19 mouse cellular contexts compared by ENCODE assay signal in the genomic region with DNA sequence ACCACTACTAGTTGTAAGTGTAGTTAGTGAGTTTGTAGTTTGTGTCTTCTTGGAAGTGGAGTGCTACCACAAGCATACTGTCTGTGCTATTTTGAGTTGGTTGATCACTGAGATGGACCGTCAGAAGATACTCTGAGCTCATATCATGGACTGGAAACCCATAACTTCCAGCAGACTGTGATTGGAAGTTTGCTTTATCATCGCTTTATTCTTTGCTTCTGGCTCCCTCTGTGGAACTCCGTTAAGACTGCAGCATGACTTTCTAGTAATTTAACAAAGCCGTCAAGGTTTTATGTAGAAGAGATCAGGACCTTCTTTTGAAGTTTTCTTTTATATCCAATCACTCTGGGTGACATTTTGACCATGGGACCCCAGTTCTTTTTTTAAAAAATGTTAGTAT. TPM values are rescaled to one million over a fixed set of nuclear protein-coding genes. Genes with fewer than 3 reads are reported as not detected.
DNase-seq lines count a peak whose midpoint lies in the region; ATAC-seq and TF ChIP-seq lines count a peak whose summit lies in the region.
"Had no signal": no experiment of that assay in that cellular context is flagged by ENCODE, and none has a peak within 500 bp of the region (broad histone marks: within the 10 kb centered on the region; RNA-seq: fewer than 3 reads in every experiment).

No protein-coding gene starts in this region.

- no peak for ATAC-seq in forebrain, postnatal 0 days
- ATAC-seq in kidney, postnatal 0 days (replicated peaks; ENCODE audit: low FRiP score, low read depth): no peak
- no peak for ATAC-seq in stomach, postnatal 0 days (ENCODE audit: low FRiP score, low TSS enrichment)
- ATAC-seq: forebrain, embryonic 15.5 days; intestine, embryonic 16.5 days had no signal

- H3K27ac ChIP-seq in forebrain, postnatal 0 days (ENCODE audit: low read depth, low read length): no peak overlapping the region
- no peak overlapping the region for H3K27ac ChIP-seq in forebrain, embryonic 10.5 days
- no peak overlapping the region for H3K27ac ChIP-seq in kidney, postnatal 0 days
- no peak overlapping the region for H3K27ac ChIP-seq in stomach, postnatal 0 days (replicated peaks)
- H3K27ac ChIP-seq: forebrain, embryonic 15.5 days; heart, embryonic 10.5 days; hindbrain, embryonic 13.5 days; liver, embryonic 14.5 days had no signal

- no peak for TF ChIP-seq EP300 in stomach, postnatal 0 days (optimal IDR thresholded peaks at IDR 0.05)

- H3K4me2 ChIP-seq in forebrain, postnatal 0 days (ENCODE audit: low read depth): no peak overlapping the region
- no peak overlapping the region for H3K4me2 ChIP-seq in kidney, postnatal 0 days (ENCODE audit: low read length)
- H3K4me2 ChIP-seq in stomach, postnatal 0 days (replicated peaks; ENCODE audit: low read depth): no peak overlapping the region
- H3K4me2 ChIP-seq: forebrain, embryonic 15.5 days; hindbrain, embryonic 13.5 days had no signal

- no peak overlapping the region for H3K4me3 ChIP-seq in forebrain, postnatal 0 days (ENCODE audit: low read depth, low read length)
- H3K4me3 ChIP-seq in forebrain, embryonic 10.5 days: no peak overlapping the region
- no peak overlapping the region for H3K4me3 ChIP-seq in kidney, postnatal 0 days (replicated peaks; ENCODE audit: low read depth, low read length)
- H3K4me3 ChIP-seq in stomach, postnatal 0 days (ENCODE audit: low read depth, low read length): no peak overlapping the region
- H3K4me3 ChIP-seq: forebrain, embryonic 15.5 days; heart, embryonic 10.5 days; hindbrain, embryonic 13.5 days; myocyte had no signal

- 83% methylated on average over 4 of the region's 4 CpGs for WGBS in forebrain, postnatal 0 days
- 90% methylated on average over 4 of the region's 4 CpGs for WGBS in forebrain, embryonic 10.5 days
- WGBS in kidney, postnatal 0 days: 68% methylated on average over 4 of the region's 4 CpGs
- WGBS in stomach, postnatal 0 days: 62% methylated on average over 4 of the region's 4 CpGs

- peak; percentile 51 for TF ChIP-seq CTCF in forebrain, postnatal 0 days (IDR thresholded peaks at IDR 0.05; ENCODE audit: low read depth)
- TF ChIP-seq CTCF in kidney, postnatal 0 days (IDR thresholded peaks at IDR 0.05; ENCODE audit: low read depth): peak; percentile 57
- peak; percentile 68 for TF ChIP-seq CTCF in stomach, postnatal 0 days (IDR thresholded peaks at IDR 0.05; ENCODE audit: low read depth)

- no peak for DNase-seq in forebrain, postnatal 0 days
- DNase-seq in forebrain, embryonic 10.5 days (ENCODE audit: extremely low spot score, low spot score): no peak
- peak; percentile 66 for DNase-seq in kidney, postnatal 0 days (ENCODE audit: low spot score)
- DNase-seq in kidney, postnatal 10 days: no peak
- DNase-seq in lung, postnatal 10 days: peak; percentile 43
- DNase-seq in lung, postnatal 4 days: no peak
- no peak for DNase-seq in stomach, postnatal 0 days (ENCODE audit: low spot score)
- DNase-seq in spleen, postnatal 4 days (ENCODE audit: low spot score in 2 of 2): no peak
- DNase-seq: cerebellum, adult 9-10 months; heart, postnatal 14 days; midbrain, embryonic 14.5 days; thymus, postnatal 25 days had no signal

- H3K9me3 ChIP-seq in forebrain, postnatal 0 days (ENCODE audit: low read length): no peaks in the 10 kb centered on the region
- H3K9me3 ChIP-seq in forebrain, embryonic 10.5 days: no peaks in the 10 kb centered on the region
- no peaks in the 10 kb centered on the region for H3K9me3 ChIP-seq in kidney, postnatal 0 days (replicated peaks; ENCODE audit: low read length)
- H3K9me3 ChIP-seq in stomach, postnatal 0 days (ENCODE audit: control insufficient read depth, low read length): no peaks in the 10 kb centered on the region
- H3K9me3 ChIP-seq: forebrain, embryonic 15.5 days; G1E; heart, embryonic 10.5 days; hindbrain, embryonic 13.5 days had no signal

- H3K4me1 ChIP-seq in forebrain, postnatal 0 days (ENCODE audit: insufficient read depth): no peaks in the 10 kb centered on the region
- H3K4me1 ChIP-seq in forebrain, embryonic 10.5 days: no peaks in the 10 kb centered on the region; the same call in 1 of the 2 replicates
- no peaks in the 10 kb centered on the region for H3K4me1 ChIP-seq in kidney, postnatal 0 days (replicated peaks; ENCODE audit: insufficient read depth, low read length)
- H3K4me1 ChIP-seq in stomach, postnatal 0 days (replicated peaks; ENCODE audit: control insufficient read depth, insufficient read depth): no peaks in the 10 kb centered on the region
- H3K4me1 ChIP-seq: forebrain, embryonic 15.5 days; heart, embryonic 10.5 days; hindbrain, embryonic 13.5 days had no signal

- no peak overlapping the region for H3K9ac ChIP-seq in forebrain, postnatal 0 days
- H3K9ac ChIP-seq in kidney, postnatal 0 days (ENCODE audit: low read depth, low read length): no peak overlapping the region
- H3K9ac ChIP-seq in stomach, postnatal 0 days (ENCODE audit: low read length): no peak overlapping the region
- H3K9ac ChIP-seq: forebrain, embryonic 15.5 days; hindbrain, embryonic 13.5 days; liver, embryonic 14.5 days had no signal

- no peaks in the 10 kb centered on the region for H3K27me3 ChIP-seq in forebrain, postnatal 0 days (ENCODE audit: insufficient read depth, low read length)
- no peaks in the 10 kb centered on the region for H3K27me3 ChIP-seq in forebrain, embryonic 10.5 days (ENCODE audit: poor library complexity, severe bottlenecking)
- H3K27me3 ChIP-seq in kidney, postnatal 0 days (ENCODE audit: insufficient read depth, low read length): no peaks in the 10 kb centered on the region
- H3K27me3 ChIP-seq in stomach, postnatal 0 days (ENCODE audit: control insufficient read depth, insufficient read depth, low read length): no peaks in the 10 kb centered on the region
- H3K27me3 ChIP-seq: forebrain, embryonic 15.5 days; hindbrain, embryonic 13.5 days had no signal

- no peaks in the 10 kb centered on the region for H3K36me3 ChIP-seq in forebrain, postnatal 0 days (ENCODE audit: insufficient read depth)
- 0 out of 2 replicates have a peak, but pooled peaks cover 2% of the 10 kb centered on the region for H3K36me3 ChIP-seq in forebrain, embryonic 10.5 days (replicated peaks)
- no peaks in the 10 kb centered on the region for H3K36me3 ChIP-seq in kidney, postnatal 0 days (ENCODE audit: insufficient read depth, low read length)
- H3K36me3 ChIP-seq in stomach, postnatal 0 days (ENCODE audit: control insufficient read depth, insufficient read depth, low read length): no peaks in the 10 kb centered on the region
- H3K36me3 ChIP-seq: forebrain, embryonic 15.5 days; heart, embryonic 10.5 days; hindbrain, embryonic 13.5 days had no signal

RNA-seq across cellular contexts. Expression of a gene that starts 58.1 kb away (rescaled TPM):
- 54.8 and 55.5 TPM in 2 replicates for total RNA-seq in forebrain, postnatal 0 days (2014; rRNA removed)
- 66.7 and 71.5 TPM in 2 replicates for polyA plus RNA-seq in forebrain, postnatal 0 days (2015; fragmentation: Nextera tagmentation; extraction: Ambion mirVana)
- 171 and 172 TPM in 2 replicates for polyA plus RNA-seq in forebrain, embryonic 10.5 days (2016; fragmentation: Nextera tagmentation; extraction: Ambion mirVana)
- 193 and 196 TPM in 2 replicates for polyA plus RNA-seq in kidney, postnatal 0 days (2015; fragmentation: Nextera tagmentation; extraction: Ambion mirVana)
- 106 and 110 TPM in 2 replicates for polyA plus RNA-seq in stomach, postnatal 0 days (2015; fragmentation: Nextera tagmentation; extraction: Ambion mirVana)

RNA-seq across cellular contexts. Expression of a gene that starts 58.2 kb away (rescaled TPM):
- total RNA-seq in forebrain, postnatal 0 days (2014; rRNA removed): 50.6 and 81.7 TPM in 2 replicates
- 59.0 and 63.9 TPM in 2 replicates for polyA plus RNA-seq in forebrain, postnatal 0 days (2015; fragmentation: Nextera tagmentation; extraction: Ambion mirVana)
- polyA plus RNA-seq in forebrain, embryonic 10.5 days (2016; fragmentation: Nextera tagmentation; extraction: Ambion mirVana): 99.9 and 101 TPM in 2 replicates
- polyA plus RNA-seq in kidney, postnatal 0 days (2015; fragmentation: Nextera tagmentation; extraction: Ambion mirVana): 50.7 and 55.4 TPM in 2 replicates
- 42.7 and 46.8 TPM in 2 replicates for polyA plus RNA-seq in stomach, postnatal 0 days (2015; fragmentation: Nextera tagmentation; extraction: Ambion mirVana)

Comparison
In these comparisons a context has a peak if more than half of its experiments do, and no peak if none do; other contexts are left out.
1. DNase-seq: peak in kidney, postnatal 0 days (single experiment) and lung, postnatal 10 days (single experiment); none in forebrain, postnatal 0 days (single experiment), forebrain, embryonic 10.5 days (single experiment), kidney, postnatal 10 days (single experiment), lung, postnatal 4 days (0 of 2), stomach, postnatal 0 days (single experiment) and spleen, postnatal 4 days (0 of 2).
2. Peak in every context shown above with its lines, with median percentiles within 50 percentile points of each other: CTCF ChIP-seq.